Mouse (Mus musculus): ENCODE measurements around the gene Edn2.

Edn2 gene

DNA sequence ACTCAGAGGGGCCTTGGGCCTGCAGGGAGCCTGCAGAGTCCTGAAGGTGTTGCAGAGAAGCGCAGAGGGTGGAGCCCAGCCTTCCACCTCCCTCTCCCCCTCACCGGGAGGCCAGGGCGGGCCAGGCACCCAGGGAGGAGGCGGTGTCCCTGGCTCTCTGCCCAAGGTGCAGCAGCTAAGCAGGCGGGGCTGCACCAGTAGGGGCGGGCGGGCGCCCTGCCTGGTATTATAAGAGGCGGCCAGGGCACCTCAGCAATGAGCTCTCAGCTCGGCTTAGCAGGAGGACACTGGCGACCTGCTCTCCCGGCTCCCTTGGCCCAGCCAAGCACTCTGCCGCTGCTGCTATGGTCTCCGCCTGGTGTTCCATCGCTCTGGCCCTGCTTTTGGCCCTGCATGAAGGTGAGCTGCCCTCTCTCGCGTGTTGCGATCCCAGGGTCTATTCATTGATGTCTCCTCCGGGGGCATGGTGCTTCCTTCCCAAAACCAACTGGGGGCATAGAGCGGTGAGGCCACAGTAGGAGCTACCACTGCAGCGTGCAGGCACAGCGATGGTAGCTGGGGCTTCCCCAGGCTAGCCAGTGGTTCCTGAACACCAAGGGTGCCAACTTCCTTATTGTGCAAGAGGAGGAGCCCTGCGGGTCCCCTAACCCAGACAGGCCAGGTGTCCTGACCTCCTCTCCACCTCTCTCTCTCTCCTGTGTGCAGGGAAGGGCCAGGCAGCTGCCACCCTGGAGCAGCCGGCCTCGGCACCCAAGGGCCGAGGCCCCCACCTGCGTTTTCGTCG, at the start of gene Edn2:
Gene Edn2, plus strand, starts transcription at position 41 of the 784 bp plus-strand sequence.
- DNase-seq (ENCODE audit: low read depth in 1 of 2, low spot score in 2 of 2): no peak

DNA sequence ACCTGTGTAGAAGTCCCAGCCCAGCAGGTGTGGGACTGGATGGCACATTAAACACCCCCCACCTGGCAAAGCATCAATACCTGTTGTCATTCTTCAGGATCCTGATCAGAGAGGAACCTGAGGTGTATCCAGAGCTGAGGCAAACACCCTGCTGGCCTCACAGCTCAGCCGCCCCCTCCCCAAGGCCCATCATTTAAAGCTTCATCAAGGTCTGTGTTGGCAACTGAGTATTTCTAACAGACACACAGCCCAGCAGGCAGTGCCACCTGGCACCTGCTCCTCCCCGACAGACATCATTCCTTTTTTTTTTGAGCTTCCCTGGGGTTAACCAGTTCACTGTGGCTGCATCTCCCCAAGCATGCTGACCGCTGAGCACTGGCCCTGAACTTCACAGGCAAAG, 45.5 kb upstream of the Edn2 start:
- DNase-seq (ENCODE audit: low read depth in 1 of 2, low spot score in 2 of 2): no peak

DNA sequence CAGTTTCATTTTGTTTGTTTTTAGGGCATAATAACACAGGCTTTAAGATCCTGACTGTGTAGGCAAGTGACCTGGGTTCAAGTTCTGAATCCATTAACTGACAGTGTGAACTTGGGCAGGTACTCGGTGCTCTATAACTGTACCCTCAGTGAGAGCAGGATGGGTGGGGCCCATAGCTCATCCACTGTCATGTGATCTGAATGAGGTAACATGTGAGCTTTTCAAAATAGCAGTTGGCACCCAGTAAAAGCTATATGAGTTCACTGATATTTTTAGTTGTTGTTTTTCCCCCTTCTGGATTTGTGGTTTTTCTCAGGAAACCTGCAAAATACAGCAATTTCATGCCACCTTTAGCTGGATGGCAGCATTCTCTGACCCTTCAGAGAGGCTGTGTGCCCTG, 44.7 kb upstream of the Edn2 start:
- DNase-seq (ENCODE audit: low read depth in 1 of 2, low spot score in 2 of 2): no peak

DNA sequence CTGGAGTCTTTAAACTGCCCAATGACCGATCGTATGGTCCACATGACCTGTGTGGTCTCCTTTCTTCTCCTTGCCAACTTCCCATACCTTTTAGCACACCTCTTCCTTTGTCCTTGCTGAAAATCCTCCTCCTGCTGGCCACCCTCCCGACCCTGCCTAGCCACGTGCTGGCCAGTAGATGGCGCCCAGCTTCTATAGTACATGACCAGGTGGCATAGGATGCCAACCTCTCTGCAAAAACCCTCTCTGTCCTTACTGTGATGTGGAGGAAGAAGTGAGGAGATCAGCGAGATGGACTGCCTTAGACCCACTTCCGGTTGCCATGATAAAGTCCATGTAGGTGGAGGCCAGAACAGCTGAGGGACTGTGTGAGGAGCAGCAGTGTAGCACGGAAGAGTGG, 40.7 kb upstream of the Edn2 start:
- DNase-seq (ENCODE audit: low read depth in 1 of 2, low spot score in 2 of 2): no peak

DNA sequence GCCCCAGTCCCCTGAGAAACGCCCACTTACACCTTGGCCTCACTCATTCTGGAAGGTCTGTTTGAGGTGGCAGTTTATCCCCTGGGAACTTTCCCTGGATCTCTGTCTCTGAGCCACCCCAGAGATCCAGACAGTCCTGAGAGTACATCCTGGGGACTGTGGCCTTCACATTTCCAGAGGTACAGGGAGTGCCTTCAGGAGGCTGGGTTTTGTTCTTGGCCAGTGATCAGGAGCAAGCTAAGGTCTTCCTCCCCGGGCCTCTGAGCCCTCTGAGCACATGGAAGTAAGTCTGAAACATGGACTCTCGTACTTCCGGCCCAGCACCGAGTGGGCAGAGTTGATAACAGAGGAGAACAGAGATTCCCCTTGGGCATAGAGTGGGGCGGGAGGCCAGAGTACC, 36.4 kb upstream of the Edn2 start:
- DNase-seq (ENCODE audit: low read depth in 1 of 2, low spot score in 2 of 2): no peak

DNA sequence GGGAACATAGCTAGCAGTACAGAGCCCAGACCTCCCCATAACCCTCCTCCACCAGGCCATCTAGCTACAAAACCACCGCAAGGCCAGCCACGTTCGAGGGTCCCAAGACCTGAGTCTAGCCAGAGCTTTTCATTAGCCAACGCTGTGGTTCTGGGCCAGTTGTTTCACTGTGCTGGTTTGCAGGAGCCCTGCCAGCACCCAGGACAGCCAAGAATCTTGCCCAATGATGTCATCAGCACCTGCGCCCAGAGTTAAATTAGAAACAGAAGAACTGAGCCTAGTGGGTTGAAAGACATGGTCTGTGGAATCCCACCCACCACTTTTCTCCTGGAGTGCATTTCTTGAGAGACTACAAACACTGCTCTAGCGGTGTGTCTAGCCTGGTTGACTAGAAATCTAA, 35.0 kb upstream of the Edn2 start:
- DNase-seq (ENCODE audit: low read depth in 1 of 2, low spot score in 2 of 2): no peak

DNA sequence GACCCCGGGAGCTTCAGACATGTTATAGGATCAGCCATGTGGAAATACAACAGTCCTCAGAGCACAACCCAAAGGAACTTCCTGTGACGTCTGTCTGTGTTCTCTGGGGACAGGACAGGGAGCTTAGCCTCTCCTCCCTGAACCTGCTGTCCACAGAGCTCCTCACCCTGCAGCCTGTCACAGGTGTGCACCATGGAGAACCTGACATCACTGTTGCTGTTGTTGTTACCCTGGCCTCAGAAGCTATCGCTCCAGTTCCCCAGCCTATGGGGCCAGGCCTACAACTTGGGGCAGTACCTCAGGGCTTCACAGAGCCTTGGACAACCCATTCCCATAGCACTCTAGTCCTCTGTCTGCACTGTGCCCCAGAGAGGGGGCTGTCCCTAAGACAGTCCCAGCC, 33.7 kb upstream of the Edn2 start:
- DNase-seq (ENCODE audit: low read depth in 1 of 2, low spot score in 2 of 2): no peak

DNA sequence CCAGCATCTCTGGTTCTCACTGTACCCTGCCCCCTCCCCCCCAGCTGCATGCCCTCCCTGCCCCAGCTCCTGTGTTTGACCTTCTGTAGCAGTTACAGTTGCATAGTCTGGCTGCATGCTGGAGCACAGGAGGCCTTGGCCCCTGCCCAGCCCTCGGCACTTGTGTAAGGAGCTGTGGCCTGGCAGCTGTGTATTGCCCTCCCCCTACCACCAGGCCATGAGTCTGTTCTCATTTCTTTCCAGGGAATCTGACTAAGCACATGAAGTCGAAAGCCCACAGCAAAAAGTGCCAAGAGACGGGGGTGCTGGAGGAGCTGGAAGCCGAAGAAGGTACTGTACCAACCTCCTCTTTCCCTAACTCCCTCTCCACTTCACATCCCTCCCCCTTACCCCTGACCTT, 33.0 kb upstream of the Edn2 start:
- no peak for DNase-seq (ENCODE audit: low read depth in 1 of 2, low spot score in 2 of 2)

DNA sequence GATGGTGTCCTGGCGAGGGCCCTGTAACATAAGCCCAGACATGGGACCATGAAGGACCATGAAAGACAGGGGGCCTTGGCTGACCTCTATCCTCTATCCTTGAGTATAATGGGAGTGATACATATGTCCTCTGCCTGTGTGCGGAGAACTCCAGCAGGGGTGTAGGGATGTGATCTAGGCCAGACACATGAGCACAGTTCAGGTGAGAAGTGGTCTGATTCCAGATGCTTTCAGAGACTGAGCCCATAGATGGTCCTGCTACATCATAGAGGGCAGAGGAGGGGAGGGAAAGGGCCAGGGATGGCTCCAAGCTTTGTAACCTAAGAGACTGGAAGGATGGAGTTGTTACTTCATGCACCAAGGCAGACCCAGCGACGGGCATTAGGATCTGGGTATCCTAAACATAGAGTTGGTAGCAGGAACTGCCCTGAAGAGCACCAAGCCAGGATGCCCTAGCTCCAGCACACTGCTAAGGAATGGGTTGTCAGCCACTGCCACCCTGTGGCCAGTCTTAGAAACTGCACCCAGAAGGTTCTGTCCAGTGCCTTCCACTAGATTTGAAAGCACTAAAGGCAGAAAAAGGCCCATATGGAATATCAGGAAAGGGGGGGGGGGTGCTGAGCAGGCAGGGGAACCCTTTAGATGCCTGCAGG, 31.6 kb upstream of the Edn2 start:
- no peak for DNase-seq (ENCODE audit: low read depth in 1 of 2, low spot score in 2 of 2)

DNA sequence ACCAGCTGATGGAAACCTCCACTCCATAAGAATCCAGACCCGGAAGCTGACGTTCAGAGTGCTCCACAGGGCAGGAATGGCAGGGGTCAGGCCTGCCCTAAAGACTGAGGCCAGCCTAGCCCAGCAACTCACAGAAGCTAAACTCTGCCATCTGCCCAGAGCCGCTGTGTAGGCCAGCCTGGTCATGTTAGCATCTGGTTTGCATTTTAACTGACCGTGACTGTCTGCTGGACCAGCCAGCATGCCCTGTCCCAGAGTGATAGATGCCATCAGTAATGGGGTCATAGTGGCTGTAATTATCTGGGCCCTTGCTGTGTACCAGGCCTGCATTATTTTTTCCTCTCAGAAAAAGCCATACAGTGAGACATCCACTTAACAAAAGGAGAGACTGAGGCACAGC, 30.1 kb upstream of the Edn2 start:
- DNase-seq (ENCODE audit: low read depth in 1 of 2, low spot score in 2 of 2): no peak

DNA sequence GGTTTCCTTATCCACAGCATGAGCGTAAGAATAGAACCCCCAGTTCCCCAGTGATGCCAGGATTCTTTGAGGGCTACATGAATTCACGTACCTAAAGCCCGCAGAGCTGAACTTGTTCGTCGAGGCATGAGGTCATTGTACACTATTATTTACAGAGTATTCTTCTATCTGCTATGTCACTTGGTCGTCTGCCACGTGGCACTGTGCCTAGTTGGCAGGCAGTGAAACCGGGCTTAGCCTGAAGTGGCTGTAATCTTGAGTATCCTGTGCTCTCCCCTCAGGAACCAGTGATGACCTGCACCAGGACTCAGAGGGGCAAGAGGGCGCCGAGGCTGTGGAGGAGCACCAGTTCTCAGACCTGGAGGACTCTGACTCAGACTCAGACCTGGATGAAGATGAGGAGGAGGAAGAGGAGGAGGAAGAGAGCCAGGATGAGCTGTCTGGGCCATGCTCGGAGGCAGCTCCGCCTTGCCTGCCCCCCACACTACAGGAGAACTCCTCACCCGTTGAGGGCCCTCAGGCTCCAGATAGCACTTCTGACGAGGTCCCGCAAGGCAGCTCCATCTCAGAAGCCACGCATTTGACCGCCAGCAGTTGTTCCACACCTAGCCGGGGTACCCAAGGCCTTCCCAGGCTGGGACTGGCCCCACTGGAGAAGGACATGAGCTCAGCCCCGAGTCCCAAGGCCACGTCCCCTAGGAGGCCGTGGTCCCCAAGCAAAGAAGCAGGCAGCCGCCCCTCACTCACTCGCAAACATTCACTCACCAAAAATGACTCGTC, 29.4 kb upstream of the Edn2 start:
- DNase-seq (ENCODE audit: low read depth in 1 of 2, low spot score in 2 of 2): no peak

DNA sequence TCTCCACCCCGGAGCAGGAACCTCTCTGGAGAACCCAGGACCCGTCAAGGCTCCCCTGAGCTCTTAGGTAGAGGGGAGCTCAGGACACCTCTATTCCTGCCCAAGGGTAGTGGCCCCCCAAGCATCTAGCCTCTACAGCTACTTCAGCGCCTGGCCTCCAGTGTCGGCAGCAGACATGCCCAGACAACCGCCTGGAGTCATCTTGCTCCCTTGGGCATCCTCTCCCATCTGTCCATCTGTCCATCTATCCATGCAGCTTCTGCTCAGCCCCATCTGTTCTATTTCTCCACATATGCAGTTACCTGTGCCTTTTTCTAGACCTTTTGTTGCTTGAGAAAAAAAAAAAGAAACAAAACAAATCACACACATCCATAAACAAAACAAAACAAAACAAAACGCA, 26.8 kb upstream of the Edn2 start:
- no peak for DNase-seq (ENCODE audit: low read depth in 1 of 2, low spot score in 2 of 2)

DNA sequence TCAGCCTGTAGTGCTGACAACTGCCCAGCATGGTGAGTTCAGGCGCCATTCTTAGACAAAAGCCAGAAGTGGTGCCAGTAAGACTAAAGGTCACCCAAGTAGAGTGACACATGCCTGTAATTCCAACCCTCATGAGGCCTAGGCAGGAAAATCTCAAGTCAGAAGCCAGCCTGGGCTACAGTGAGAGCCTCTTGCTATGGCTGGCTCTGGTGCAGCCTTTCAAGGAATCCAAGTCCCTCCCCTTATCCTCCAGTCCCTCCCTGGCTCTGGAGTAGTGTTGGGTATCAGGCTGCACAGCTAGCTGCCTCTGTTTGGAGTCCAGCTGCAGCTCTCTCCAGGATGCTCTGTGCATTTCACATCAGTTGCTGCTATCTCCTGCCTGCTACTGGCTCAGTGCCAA, 19.2 kb upstream of the Edn2 start:
- DNase-seq (ENCODE audit: low read depth in 1 of 2, low spot score in 2 of 2): no peak

DNA sequence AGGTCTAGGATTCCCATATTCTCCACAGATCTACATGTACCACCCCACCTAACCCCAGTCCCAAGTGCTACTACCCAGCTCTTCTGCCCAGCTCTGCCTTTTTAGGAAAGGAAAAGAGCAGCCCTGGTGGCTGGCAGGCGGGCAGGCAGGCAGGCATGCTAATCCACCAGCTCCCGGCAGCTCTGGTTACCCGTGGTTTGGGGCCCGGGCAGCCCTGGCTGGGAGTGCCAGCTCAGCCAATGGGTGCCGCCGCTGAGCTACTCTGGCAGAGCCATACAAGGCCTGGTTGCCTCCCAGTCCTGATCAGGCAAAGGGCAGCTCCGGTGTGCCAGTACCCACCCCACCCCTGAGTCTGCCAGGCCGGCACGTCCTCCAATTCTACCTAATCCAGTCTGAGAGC, 18.1 kb upstream of the Edn2 start:
- no peak for DNase-seq (ENCODE audit: low read depth in 1 of 2, low spot score in 2 of 2)

DNA sequence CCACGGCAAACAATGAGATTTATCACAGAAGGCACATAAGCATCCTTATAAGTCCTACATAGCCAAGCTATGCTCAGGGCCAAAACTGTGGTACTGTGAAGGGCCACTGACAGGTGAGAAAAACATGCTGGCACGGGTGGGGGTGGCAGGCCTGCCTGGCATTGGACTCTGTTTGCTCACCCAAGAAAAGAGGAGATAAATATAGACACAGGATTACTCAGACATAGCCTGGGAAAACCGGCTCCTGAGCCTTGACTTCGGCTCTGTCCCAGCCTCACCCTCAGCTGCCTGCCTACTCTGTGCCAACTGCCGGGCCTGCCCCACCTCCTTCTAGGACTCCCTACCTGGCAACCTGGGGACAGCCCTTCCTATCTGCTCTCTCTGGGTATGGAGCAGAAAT, 16.7 kb upstream of the Edn2 start:
- DNase-seq (ENCODE audit: low read depth in 1 of 2, low spot score in 2 of 2): no peak

DNA sequence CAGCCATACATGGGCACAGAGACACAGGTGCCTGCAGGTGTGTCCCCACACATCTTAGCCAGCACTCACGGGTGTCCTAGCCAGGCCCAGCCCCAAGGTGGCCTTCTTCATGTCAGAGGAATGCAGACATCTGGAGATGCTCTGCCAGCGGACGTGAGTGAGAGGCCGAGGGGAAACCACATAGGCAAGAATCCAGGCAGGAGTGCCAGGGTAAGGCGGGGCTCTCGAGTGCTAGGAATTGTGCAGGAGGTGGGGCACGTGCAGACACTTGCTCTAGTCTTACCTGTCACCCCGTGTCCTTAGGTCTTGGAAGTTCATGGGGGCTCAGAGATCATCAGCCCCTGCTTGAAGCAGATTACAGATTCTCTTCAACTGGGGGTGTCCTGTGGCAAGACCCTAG, 15.1 kb upstream of the Edn2 start:
- no peak for DNase-seq (ENCODE audit: low read depth in 1 of 2, low spot score in 2 of 2)

DNA sequence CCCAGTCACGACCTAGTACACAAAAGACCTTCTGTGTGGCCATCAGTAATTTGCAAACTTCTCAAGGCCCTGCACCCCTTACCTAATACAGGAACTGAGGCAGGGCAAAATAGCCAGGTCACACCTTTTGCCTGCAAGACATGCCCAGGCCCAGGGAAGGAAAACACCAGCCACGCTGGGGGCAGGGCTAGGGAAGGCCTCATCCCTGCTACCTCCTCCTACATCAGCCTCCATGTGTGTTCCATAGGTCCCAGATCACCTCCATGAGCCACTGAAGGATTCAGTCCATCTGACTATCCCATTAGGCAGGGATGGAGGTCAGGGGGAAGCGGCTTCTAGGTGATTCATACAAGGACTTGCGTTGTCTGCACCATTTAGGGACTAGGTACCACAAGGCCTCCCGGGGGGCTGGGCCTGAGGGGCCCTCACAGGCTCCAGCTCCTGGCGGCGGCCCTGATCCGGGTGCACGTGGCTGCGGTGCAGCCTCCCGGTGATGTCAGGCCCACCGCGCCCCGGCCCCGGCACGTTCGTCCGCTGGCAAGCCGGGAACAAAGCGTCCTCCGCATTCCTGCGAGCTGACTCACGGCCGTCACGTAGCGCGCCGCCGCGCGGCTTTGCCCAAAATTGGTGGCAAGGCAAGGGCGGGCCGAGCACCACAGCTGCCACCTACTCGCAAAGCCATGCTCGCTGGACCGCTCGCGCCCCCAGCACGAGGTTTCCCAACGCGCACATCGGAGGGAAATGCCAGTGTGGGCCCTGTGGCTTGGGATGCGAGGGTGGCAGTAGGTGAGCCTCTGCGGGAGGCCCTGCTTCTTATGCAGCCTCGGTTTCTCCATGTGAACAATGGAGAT, 12.5 kb upstream of the Edn2 start:
- no peak for DNase-seq (ENCODE audit: low read depth in 1 of 2, low spot score in 2 of 2)

DNA sequence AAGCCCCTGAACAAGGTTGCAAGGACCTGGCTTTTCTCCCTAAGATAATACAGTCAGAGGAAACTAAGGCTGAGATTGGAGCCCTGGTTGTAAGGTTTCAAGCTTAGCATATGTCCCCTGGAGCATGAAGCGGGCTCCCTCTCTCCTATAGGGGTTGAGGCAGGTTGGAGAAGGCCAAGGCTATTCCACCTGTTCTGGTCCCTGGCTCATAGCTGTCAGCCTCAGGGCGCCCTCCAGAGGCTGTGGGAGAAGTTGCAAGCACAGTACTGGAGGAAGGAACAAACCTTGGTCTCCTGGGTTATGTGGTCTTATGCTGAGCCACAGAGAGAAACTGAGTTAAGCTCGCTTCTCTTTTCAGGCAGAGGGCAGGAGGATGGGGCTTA, 11.9 kb upstream of the Edn2 start:
- DNase-seq (ENCODE audit: low read depth in 1 of 2, low spot score in 2 of 2): no peak

DNA sequence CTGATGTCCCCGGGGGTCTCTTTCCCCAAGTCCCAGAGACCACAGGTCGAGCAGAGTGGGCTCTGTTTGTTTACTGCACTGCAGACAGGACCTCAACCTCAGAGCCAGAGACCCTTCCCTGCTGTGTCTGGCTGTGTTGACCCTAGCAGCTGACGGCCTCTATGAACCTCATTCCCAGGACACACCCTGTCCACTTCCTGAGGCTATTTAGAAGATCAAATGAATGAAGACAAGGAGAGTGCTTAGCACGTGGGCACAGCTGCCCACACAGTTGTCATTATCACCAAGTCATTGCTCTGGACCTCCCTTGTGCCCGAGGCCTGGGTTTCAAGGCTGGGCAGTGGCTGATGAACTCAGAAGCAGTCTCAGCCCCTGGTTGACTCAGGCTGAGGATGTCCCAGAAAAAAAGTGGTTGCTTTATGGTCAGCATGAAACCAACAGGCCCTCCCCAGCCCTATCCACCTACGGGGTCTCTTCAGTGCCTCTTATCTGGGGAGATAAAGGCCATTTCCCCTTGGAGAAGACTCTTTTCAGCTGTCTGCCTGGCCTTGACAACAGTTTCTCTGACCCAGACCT, 10.6 kb upstream of the Edn2 start:
- no peak for DNase-seq (ENCODE audit: low read depth in 1 of 2, low spot score in 2 of 2)

DNA sequence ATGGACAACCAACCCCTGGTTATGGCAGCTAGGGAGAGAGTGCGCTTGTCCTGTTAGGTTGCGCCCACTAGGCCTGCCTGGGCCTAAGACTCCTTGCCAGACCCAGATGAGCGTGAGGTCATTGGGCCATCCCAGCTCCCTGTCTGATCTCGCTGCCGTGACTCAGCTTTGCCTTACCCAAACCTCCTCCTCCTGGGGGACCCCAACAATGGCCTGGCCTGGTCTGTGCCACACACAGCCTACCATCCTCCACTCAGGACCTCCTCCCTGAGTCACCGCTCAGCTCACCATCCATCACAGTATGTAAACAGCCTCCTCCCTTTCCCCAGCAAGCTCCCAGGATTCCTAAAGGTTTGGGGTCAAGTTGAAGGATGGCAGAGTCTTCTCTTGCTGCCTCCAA, 9.1 kb upstream of the Edn2 start:
- no peak for DNase-seq (ENCODE audit: low read depth in 1 of 2, low spot score in 2 of 2)

DNA sequence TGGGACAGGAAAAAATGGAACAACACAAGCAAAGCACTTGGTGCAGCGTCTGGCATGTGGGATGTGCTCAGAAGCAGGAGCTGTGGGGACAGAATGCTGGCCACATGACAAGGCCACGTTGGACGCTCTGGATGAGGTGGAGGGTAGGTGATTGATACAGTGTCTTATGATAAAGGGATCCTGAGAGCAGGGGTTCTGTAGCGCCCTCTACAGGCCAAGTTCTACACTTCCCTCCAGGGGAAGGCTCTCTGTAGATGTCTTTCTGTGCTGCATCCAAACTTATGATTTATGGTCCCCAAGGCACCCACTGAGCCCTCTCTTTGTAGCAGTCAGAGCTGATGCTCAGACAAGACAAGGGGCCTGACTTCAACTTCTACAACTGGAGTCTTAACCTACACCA, 8.4 kb upstream of the Edn2 start:
- DNase-seq (ENCODE audit: low read depth in 1 of 2, low spot score in 2 of 2): no peak
